Mouse (Mus musculus): ENCODE measurements around the gene Cfap99.

Cfap99 gene

GRCm38 (mm10) chr5:34288154-34288716 is at the start of gene Cfap99, which contains the start of gene Zfyve28:
Gene Cfap99, plus strand, starts transcription at chr5:34288600.
Gene Zfyve28, minus strand, starts transcription at chr5:34288449.
- DNase-seq (ENCODE audit: low spot score), result peak; percentile 79

GRCm38 (mm10) chr5:34242224-34242963 is 46.0 kb upstream of the Cfap99 start:
- peak; percentile 27 for DNase-seq (ENCODE audit: low spot score)

- no peak for DNase-seq (ENCODE audit: low spot score)
Observed at GRCm38 (mm10) chr5:34243062-34243461, 45.3 kb upstream of the Cfap99 start.

GRCm38 (mm10) chr5:34246443-34246842 is 42.0 kb upstream of the Cfap99 start:
- DNase-seq (ENCODE audit: low spot score), result no peak

GRCm38 (mm10) chr5:34249132-34249531 is 39.3 kb upstream of the Cfap99 start:
- no peak for DNase-seq (ENCODE audit: low spot score)

- DNase-seq (ENCODE audit: low spot score), result no peak
Observed at GRCm38 (mm10) chr5:34250090-34250489, 38.3 kb upstream of the Cfap99 start.

- peak; percentile 66 for DNase-seq (ENCODE audit: low spot score)
Observed at GRCm38 (mm10) chr5:34251794-34252193, 36.6 kb upstream of the Cfap99 start.

GRCm38 (mm10) chr5:34252307-34252966 is 36.0 kb upstream of the Cfap99 start:
- no peak for DNase-seq (ENCODE audit: low spot score)

GRCm38 (mm10) chr5:34252967-34253519 is 35.4 kb upstream of the Cfap99 start:
- DNase-seq (ENCODE audit: low spot score), result peak; percentile 19

GRCm38 (mm10) chr5:34254309-34254708 is 34.1 kb upstream of the Cfap99 start:
- DNase-seq (ENCODE audit: low spot score), result no peak

GRCm38 (mm10) chr5:34255189-34255588 is 33.2 kb upstream of the Cfap99 start:
- DNase-seq (ENCODE audit: low spot score), result no peak

GRCm38 (mm10) chr5:34259172-34259816 is 29.1 kb upstream of the Cfap99 start:
- no peak for DNase-seq (ENCODE audit: low spot score)

GRCm38 (mm10) chr5:34266065-34266464 is 22.3 kb upstream of the Cfap99 start:
- DNase-seq (ENCODE audit: low spot score), result no peak

GRCm38 (mm10) chr5:34269197-34269920 is 19.0 kb upstream of the Cfap99 start:
- no peak for DNase-seq (ENCODE audit: low spot score)

GRCm38 (mm10) chr5:34269921-34270465 is 18.4 kb upstream of the Cfap99 start:
- no peak for DNase-seq (ENCODE audit: low spot score)

- DNase-seq (ENCODE audit: low spot score), result no peak
Observed at GRCm38 (mm10) chr5:34271743-34272142, 16.7 kb upstream of the Cfap99 start.

- DNase-seq (ENCODE audit: low spot score), result no peak
Observed at GRCm38 (mm10) chr5:34273251-34273681, 15.1 kb upstream of the Cfap99 start.

- no peak for DNase-seq (ENCODE audit: low spot score)
Observed at GRCm38 (mm10) chr5:34274268-34274667, 14.1 kb upstream of the Cfap99 start.

- no peak for DNase-seq (ENCODE audit: low spot score)
Observed at GRCm38 (mm10) chr5:34274676-34275293, 13.6 kb upstream of the Cfap99 start.

GRCm38 (mm10) chr5:34276191-34276590 is 12.2 kb upstream of the Cfap99 start:
- DNase-seq (ENCODE audit: low spot score), result no peak

- DNase-seq (ENCODE audit: low spot score), result no peak
Observed at GRCm38 (mm10) chr5:34276746-34277145, 11.7 kb upstream of the Cfap99 start.

All from ovary, adult 18-20 months (tissue).